Mouse (Mus musculus): ENCODE results near the gene Col6a6. TPM values are rescaled to one million over a fixed set of nuclear protein-coding genes. Genes with fewer than 3 reads are reported as not detected.

Gene Col6a6
- total and polyA plus RNA-seq, 3 experiments: not detected

- DNase-seq (ENCODE audit: low read depth, low spot score): no peak
- peaks cover 0 to 7% of the 10 kb centered on the region in 2 experiments; a peak in 2 of 4 replicates for H3K36me3 ChIP-seq (ENCODE audit: control insufficient read depth in 1 of 2, insufficient read depth in 2 of 2, low read length in 2 of 2)
These were observed 152.0 kb downstream of the Col6a6 start for GRCm38 (mm10) chr9:105675941-105676340.

GRCm38 (mm10) chr9:105672032-105672431 is 155.9 kb downstream of the Col6a6 start:
- peaks cover 2 to 7% of the 10 kb centered on the region in 2 experiments; a peak in 3 of 4 replicates for H3K36me3 ChIP-seq (ENCODE audit: control insufficient read depth in 1 of 2, insufficient read depth in 2 of 2, low read length in 2 of 2)
- DNase-seq (ENCODE audit: low read depth, low spot score): no peak
- no peak overlapping the region for H3K27ac ChIP-seq (ENCODE audit: control insufficient read depth, low read depth, low read length)
- H3K9me3 ChIP-seq (replicated peaks; ENCODE audit: insufficient read depth, low read length): no peaks in the 10 kb centered on the region
- no peak overlapping the region for H3K4me3 ChIP-seq (ENCODE audit: control insufficient read depth in 1 of 2, insufficient read depth in 1 of 2, low read depth in 2 of 2, low read length in 2 of 2)
- TF ChIP-seq POLR2AphosphoS5 (IDR thresholded peaks at IDR 0.05; ENCODE audit: borderline replicate concordance, low read depth, low read length): no peak
- H3K9ac ChIP-seq (ENCODE audit: control insufficient read depth, low read depth, low read length, poor library complexity, severe bottlenecking): no peak overlapping the region
- no peaks in the 10 kb centered on the region for H3K79me2 ChIP-seq (ENCODE audit: control insufficient read depth, insufficient read depth, low read length, poor library complexity)
- no peaks in the 10 kb centered on the region for H3K27me3 ChIP-seq (ENCODE audit: control insufficient read depth in 1 of 2, insufficient read depth in 2 of 2, low read length in 2 of 2)
- H3K4me1 ChIP-seq (ENCODE audit: control insufficient read depth in 1 of 2, insufficient read depth in 2 of 2, low read length in 2 of 2): peaks cover 0 to 3% of the 10 kb centered on the region in 2 experiments; a peak in 2 of 4 replicates

More at GRCm38 (mm10) chr9:105675941-105676340, 152.0 kb downstream of the Col6a6 start:
- no peaks in the 10 kb centered on the region for H3K79me2 ChIP-seq (ENCODE audit: control insufficient read depth, insufficient read depth, low read length, poor library complexity)
- H3K27ac ChIP-seq (ENCODE audit: control insufficient read depth, low read depth, low read length): no peak overlapping the region
- no peak overlapping the region for H3K9ac ChIP-seq (ENCODE audit: control insufficient read depth, low read depth, low read length, poor library complexity, severe bottlenecking)
- H3K27me3 ChIP-seq (ENCODE audit: control insufficient read depth in 1 of 2, insufficient read depth in 2 of 2, low read length in 2 of 2): no peaks in the 10 kb centered on the region
- no peak overlapping the region for H3K4me3 ChIP-seq (ENCODE audit: control insufficient read depth in 1 of 2, insufficient read depth in 1 of 2, low read depth in 2 of 2, low read length in 2 of 2)
- TF ChIP-seq MYB (IDR thresholded peaks at IDR 0.05; ENCODE audit: low read depth, low read length) (no peak), KAT2A (conservative IDR thresholded peaks at IDR 0.05; ENCODE audit: low read depth, low read length) (no peak), USF1 (IDR thresholded peaks at IDR 0.05; ENCODE audit: low read depth, low read length) (no peak), JUND (IDR thresholded peaks at IDR 0.05; ENCODE audit: low read depth, low read length) (no peak), POLR2A (IDR thresholded peaks at IDR 0.05; ENCODE audit: control insufficient read depth in 1 of 2, insufficient read depth in 1 of 2, low read depth in 1 of 2, low read length in 2 of 2, poor library complexity in 1 of 2) (no peak), POLR2AphosphoS2 (IDR thresholded peaks at IDR 0.05; ENCODE audit: low read length) (no peak), ZMIZ1 (IDR thresholded peaks at IDR 0.05; ENCODE audit: low read depth, low read length) (no peak), POLR2AphosphoS5 (IDR thresholded peaks at IDR 0.05; ENCODE audit: borderline replicate concordance, low read depth, low read length) (no peak), ZC3H11A (IDR thresholded peaks at IDR 0.05; ENCODE audit: low read depth, low read length) (no peak), MEF2A (IDR thresholded peaks at IDR 0.05; ENCODE audit: extremely low read depth, insufficient replicate concordance, low read depth, low read length, poor library complexity, severe bottlenecking) (no peak)
- H3K9me3 ChIP-seq (replicated peaks; ENCODE audit: insufficient read depth, low read length): no peaks in the 10 kb centered on the region
- peaks cover 0 to 3% of the 10 kb centered on the region in 2 experiments; a peak in 2 of 4 replicates for H3K4me1 ChIP-seq (ENCODE audit: control insufficient read depth in 1 of 2, insufficient read depth in 2 of 2, low read length in 2 of 2)

- peaks cover 0 to 3% of the 10 kb centered on the region in 2 experiments; a peak in 2 of 4 replicates for H3K4me1 ChIP-seq (ENCODE audit: control insufficient read depth in 1 of 2, insufficient read depth in 2 of 2, low read length in 2 of 2)
- no peak overlapping the region for H3K27ac ChIP-seq (ENCODE audit: control insufficient read depth, low read depth, low read length)
- TF ChIP-seq JUND (IDR thresholded peaks at IDR 0.05; ENCODE audit: low read depth, low read length) (no peak), MAX (IDR thresholded peaks at IDR 0.05; ENCODE audit: low read length) (no peak), POLR2A (IDR thresholded peaks at IDR 0.05; ENCODE audit: control insufficient read depth in 1 of 2, insufficient read depth in 1 of 2, low read depth in 1 of 2, low read length in 2 of 2, poor library complexity in 1 of 2) (no peak), MAZ (IDR thresholded peaks at IDR 0.05; ENCODE audit: low read depth, low read length) (no peak)
- H3K9ac ChIP-seq (ENCODE audit: control insufficient read depth, low read depth, low read length, poor library complexity, severe bottlenecking): no peak overlapping the region
- H3K4me3 ChIP-seq (ENCODE audit: control insufficient read depth in 1 of 2, insufficient read depth in 1 of 2, low read depth in 2 of 2, low read length in 2 of 2): no peak overlapping the region
- H3K79me2 ChIP-seq (ENCODE audit: control insufficient read depth, insufficient read depth, low read length, poor library complexity): no peaks in the 10 kb centered on the region
- DNase-seq (ENCODE audit: low read depth, low spot score): no peak
- peaks cover 2 to 7% of the 10 kb centered on the region in 2 experiments; a peak in 3 of 4 replicates for H3K36me3 ChIP-seq (ENCODE audit: control insufficient read depth in 1 of 2, insufficient read depth in 2 of 2, low read length in 2 of 2)
- H3K27me3 ChIP-seq (ENCODE audit: control insufficient read depth in 1 of 2, insufficient read depth in 2 of 2, low read length in 2 of 2): no peaks in the 10 kb centered on the region
- no peaks in the 10 kb centered on the region for H3K9me3 ChIP-seq (replicated peaks; ENCODE audit: insufficient read depth, low read length)
These were observed 157.0 kb downstream of the Col6a6 start for GRCm38 (mm10) chr9:105670916-105671315.
